Mouse (Mus musculus): ENCODE data around the gene Ncdn. TPM values are rescaled to one million over a fixed set of nuclear protein-coding genes. Genes with fewer than 3 reads are reported as not detected.

The Ncdn gene
- polyA plus RNA-seq, 1 experiment from 2014 or later = 13.4 TPM

GRCm38 (mm10) chr4:126751556-126752023 lies 1.6 kb downstream of the Ncdn start:
- Histone ChIP-seq H3K4me2 (replicated peaks; ENCODE audit: low read depth) (peak overlapping the region; percentile 91), H3K4me3 (ENCODE audit: low read depth, low read length) (0 out of 2 replicates have a peak overlapping the region, but pooled peaks have one; percentile 89), H3K9ac (ENCODE audit: low read length) (no peak overlapping the region), H3K27ac (replicated peaks) (no peak overlapping the region), H3K36me3 (ENCODE audit: control insufficient read depth, insufficient read depth, low read length) (peaks cover 7% of the 10 kb centered on the region; the same call in 1 of the 2 replicates), H3K27me3 (ENCODE audit: control insufficient read depth, insufficient read depth, low read length) (no peaks in the 10 kb centered on the region), H3K9me3 (ENCODE audit: control insufficient read depth, low read length) (no peaks in the 10 kb centered on the region), H3K4me1 (replicated peaks; ENCODE audit: control insufficient read depth, insufficient read depth) (peaks cover 7% of the 10 kb centered on the region; the same call in 1 of the 2 replicates)
- WGBS = 55% methylated on average over 10 of the region's 10 CpGs
- no peak for DNase-seq (ENCODE audit: low spot score)
- no peak for ATAC-seq (ENCODE audit: low FRiP score, low TSS enrichment)
- TF ChIP-seq EP300 (optimal IDR thresholded peaks at IDR 0.05) = no peak
- no peak for TF ChIP-seq CTCF (IDR thresholded peaks at IDR 0.05; ENCODE audit: low read depth)

DNA sequence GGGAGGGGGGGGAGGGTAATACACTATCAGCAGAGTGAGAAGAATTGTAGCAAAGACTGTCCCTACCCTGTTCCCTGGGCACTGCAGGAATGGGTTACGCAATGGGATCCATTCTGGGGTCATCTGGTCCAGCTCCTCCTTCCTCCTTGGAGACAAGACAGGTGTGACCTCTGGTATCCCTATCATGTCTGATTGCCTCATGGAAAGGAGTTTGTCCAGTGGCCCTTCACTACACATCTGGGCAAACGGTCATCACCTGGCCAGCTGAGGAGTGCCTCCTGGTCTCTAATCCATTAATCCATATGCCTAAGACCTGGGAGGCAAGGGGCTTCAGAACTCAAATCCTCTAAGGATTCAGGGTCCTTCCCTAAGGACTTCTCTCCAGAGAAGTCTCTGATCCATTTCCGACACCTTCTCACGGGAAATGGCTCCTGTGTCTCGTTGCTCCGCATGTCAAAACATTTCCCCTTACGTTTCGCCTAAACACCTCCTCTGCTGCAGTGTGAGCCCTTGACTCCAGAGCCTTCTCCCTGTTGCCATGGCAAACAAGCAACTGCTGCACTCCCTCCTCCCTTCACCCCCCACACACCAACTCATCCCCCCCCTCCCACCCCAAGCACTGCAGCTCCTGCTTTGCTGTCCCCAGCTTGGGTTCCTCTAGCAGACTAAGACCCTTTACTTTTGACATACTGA lies 2.2 kb downstream of the Ncdn start:
- DNase-seq (ENCODE audit: low spot score) (no peak), ATAC-seq (ENCODE audit: low FRiP score, low TSS enrichment) (no peak)
- Histone ChIP-seq H3K9ac (ENCODE audit: low read length) (no peak overlapping the region), H3K4me1 (replicated peaks; ENCODE audit: control insufficient read depth, insufficient read depth) (peaks cover 7% of the 10 kb centered on the region; the same call in 1 of the 2 replicates), H3K9me3 (ENCODE audit: control insufficient read depth, low read length) (no peaks in the 10 kb centered on the region), H3K4me3 (ENCODE audit: low read depth, low read length) (no peak overlapping the region), H3K27ac (replicated peaks) (no peak overlapping the region), H3K36me3 (ENCODE audit: control insufficient read depth, insufficient read depth, low read length) (peaks cover 7% of the 10 kb centered on the region; the same call in 1 of the 2 replicates), H3K4me2 (replicated peaks; ENCODE audit: low read depth) (no peak overlapping the region), H3K27me3 (ENCODE audit: control insufficient read depth, insufficient read depth, low read length) (no peaks in the 10 kb centered on the region)
- TF ChIP-seq CTCF (IDR thresholded peaks at IDR 0.05; ENCODE audit: low read depth) = no peak
- TF ChIP-seq EP300 (optimal IDR thresholded peaks at IDR 0.05) = no peak
- 80% methylated on average over 8 of the region's 8 CpGs for WGBS

DNA sequence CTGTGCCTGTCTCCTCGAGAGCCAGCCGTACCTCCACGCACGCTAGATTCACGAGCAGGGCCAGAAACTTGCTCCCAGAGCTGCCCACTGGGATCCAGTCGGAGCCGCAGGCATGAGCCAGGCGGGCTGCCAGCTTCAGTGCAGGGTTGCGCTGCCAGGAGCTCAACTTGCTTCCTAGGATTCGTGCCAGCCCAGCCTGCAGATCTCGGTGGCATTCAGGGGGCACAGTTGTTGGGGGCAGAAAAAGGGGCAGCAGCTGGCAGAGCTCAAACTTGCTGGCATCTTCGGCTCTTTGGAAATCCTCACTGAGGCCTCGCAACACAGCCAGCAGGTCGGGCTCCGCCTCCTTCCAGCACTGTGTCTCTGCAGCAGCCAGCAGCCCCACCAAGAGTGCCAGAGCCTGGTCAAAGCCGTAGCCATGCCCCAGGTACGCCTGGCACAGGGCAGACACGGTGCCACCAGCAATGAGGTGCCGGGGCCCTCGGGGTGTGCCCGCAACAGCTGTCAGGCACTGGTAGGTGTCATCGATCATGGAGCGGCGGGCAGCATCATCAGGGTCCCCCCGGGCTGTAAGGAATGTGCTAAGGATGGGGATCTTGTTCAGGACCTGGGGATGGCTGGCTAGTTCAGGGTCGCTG lies 3.1 kb downstream of the Ncdn start:
- WGBS = 75% methylated on average over 26 of the region's 26 CpGs
- ATAC-seq (ENCODE audit: low FRiP score, low TSS enrichment) (no peak), DNase-seq (ENCODE audit: low spot score) (no peak)
- Histone ChIP-seq H3K9me3 (ENCODE audit: control insufficient read depth, low read length) (no peaks in the 10 kb centered on the region), H3K27ac (replicated peaks) (0 out of 2 replicates have a peak overlapping the region, but pooled peaks have one; percentile 13), H3K4me1 (replicated peaks; ENCODE audit: control insufficient read depth, insufficient read depth) (peaks cover 7% of the 10 kb centered on the region; the same call in 1 of the 2 replicates), H3K4me2 (replicated peaks; ENCODE audit: low read depth) (no peak overlapping the region), H3K4me3 (ENCODE audit: low read depth, low read length) (no peak overlapping the region), H3K36me3 (ENCODE audit: control insufficient read depth, insufficient read depth, low read length) (peaks cover 7% of the 10 kb centered on the region; the same call in 1 of the 2 replicates), H3K9ac (ENCODE audit: low read length) (no peak overlapping the region), H3K27me3 (ENCODE audit: control insufficient read depth, insufficient read depth, low read length) (no peaks in the 10 kb centered on the region)
- TF ChIP-seq CTCF (IDR thresholded peaks at IDR 0.05; ENCODE audit: low read depth) (no peak), EP300 (optimal IDR thresholded peaks at IDR 0.05) (no peak)

DNA sequence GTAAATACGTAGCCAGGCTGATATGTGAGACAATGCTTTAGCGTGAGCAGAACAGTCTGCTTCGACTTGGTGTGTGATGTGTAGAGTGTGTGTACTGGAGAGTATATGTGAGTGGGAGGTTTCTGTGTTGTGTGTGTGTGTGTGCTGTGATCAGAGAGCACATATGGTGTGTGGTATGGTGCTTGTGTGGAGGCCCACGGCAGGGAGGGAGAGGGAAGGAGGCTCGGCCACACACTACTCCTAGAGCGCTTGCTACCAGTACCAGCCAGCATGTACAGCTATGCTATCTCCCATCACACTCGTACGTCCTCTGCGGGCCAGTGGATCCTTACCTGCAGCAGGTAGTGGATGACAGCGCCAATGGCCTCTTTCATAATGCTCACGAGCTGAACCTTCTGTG lies 3.7 kb downstream of the Ncdn start:
- Histone ChIP-seq H3K4me3 (ENCODE audit: low read depth, low read length) (no peak overlapping the region), H3K36me3 (ENCODE audit: control insufficient read depth, insufficient read depth, low read length) (peaks cover 13% of the 10 kb centered on the region), H3K27me3 (ENCODE audit: control insufficient read depth, insufficient read depth, low read length) (no peaks in the 10 kb centered on the region), H3K9ac (ENCODE audit: low read length) (no peak overlapping the region), H3K4me1 (replicated peaks; ENCODE audit: control insufficient read depth, insufficient read depth) (peaks cover 7% of the 10 kb centered on the region; the same call in 1 of the 2 replicates), H3K27ac (replicated peaks) (no peak overlapping the region), H3K4me2 (replicated peaks; ENCODE audit: low read depth) (no peak overlapping the region), H3K9me3 (ENCODE audit: control insufficient read depth, low read length) (no peaks in the 10 kb centered on the region)
- ATAC-seq (ENCODE audit: low FRiP score, low TSS enrichment) = no peak
- no peak for DNase-seq (ENCODE audit: low spot score)
- WGBS = 81% methylated on average over 11 of the region's 11 CpGs
- TF ChIP-seq EP300 (optimal IDR thresholded peaks at IDR 0.05) (no peak), CTCF (IDR thresholded peaks at IDR 0.05; ENCODE audit: low read depth) (no peak)

GRCm38 (mm10) chr4:126748381-126748780 lies 4.9 kb downstream of the Ncdn start:
- no peaks in the 10 kb centered on the region for H3K9me3 ChIP-seq (ENCODE audit: control insufficient read depth, low read length)
- no peaks in the 10 kb centered on the region for H3K27me3 ChIP-seq (ENCODE audit: control insufficient read depth, insufficient read depth, low read length)
- ATAC-seq (ENCODE audit: low FRiP score, low TSS enrichment) (no peak), DNase-seq (ENCODE audit: low spot score) (no peak)
- peaks cover 18% of the 10 kb centered on the region for H3K36me3 ChIP-seq (ENCODE audit: control insufficient read depth, insufficient read depth, low read length)
- H3K4me1 ChIP-seq (replicated peaks; ENCODE audit: control insufficient read depth, insufficient read depth) = peaks cover 7% of the 10 kb centered on the region; the same call in 1 of the 2 replicates
- no peak for TF ChIP-seq CTCF (IDR thresholded peaks at IDR 0.05; ENCODE audit: low read depth)
- TF ChIP-seq EP300 (optimal IDR thresholded peaks at IDR 0.05) = no peak
- H3K27ac ChIP-seq (replicated peaks) = no peak overlapping the region
- WGBS = 94% methylated on average over 8 of the region's 8 CpGs
- H3K9ac ChIP-seq (ENCODE audit: low read length) = no peak overlapping the region
- no peak overlapping the region for H3K4me3 ChIP-seq (ENCODE audit: low read depth, low read length)
- no peak overlapping the region for H3K4me2 ChIP-seq (replicated peaks; ENCODE audit: low read depth)

Measured in stomach, postnatal 0 days (tissue).